Mouse (Mus musculus) effector memory CD4-positive, alpha-beta T cell, adult 7 months (primary cell): ENCODE data around the gene Gpr1. TPM values are rescaled to one million over a fixed set of nuclear protein-coding genes. Genes with fewer than 3 reads are reported as not detected.

ENCODE experiments used
- polyA plus RNA-seq: library from polyadenylated mRNA; unstranded; fragments of 100-300 nt; shearing (Covaris generic); gene quantifications from one replicate; pipeline ENCODE4 v1.2.1, GENCODE M21; 2017

Gpr1 gene
- polyA plus RNA-seq, result 0.82 TPM

GRCm38 (mm10) chr1:63214271-63214558 is at the start of gene Gpr1:
Gene Gpr1, minus strand, starts transcription at chr1:63214543.

DNA sequence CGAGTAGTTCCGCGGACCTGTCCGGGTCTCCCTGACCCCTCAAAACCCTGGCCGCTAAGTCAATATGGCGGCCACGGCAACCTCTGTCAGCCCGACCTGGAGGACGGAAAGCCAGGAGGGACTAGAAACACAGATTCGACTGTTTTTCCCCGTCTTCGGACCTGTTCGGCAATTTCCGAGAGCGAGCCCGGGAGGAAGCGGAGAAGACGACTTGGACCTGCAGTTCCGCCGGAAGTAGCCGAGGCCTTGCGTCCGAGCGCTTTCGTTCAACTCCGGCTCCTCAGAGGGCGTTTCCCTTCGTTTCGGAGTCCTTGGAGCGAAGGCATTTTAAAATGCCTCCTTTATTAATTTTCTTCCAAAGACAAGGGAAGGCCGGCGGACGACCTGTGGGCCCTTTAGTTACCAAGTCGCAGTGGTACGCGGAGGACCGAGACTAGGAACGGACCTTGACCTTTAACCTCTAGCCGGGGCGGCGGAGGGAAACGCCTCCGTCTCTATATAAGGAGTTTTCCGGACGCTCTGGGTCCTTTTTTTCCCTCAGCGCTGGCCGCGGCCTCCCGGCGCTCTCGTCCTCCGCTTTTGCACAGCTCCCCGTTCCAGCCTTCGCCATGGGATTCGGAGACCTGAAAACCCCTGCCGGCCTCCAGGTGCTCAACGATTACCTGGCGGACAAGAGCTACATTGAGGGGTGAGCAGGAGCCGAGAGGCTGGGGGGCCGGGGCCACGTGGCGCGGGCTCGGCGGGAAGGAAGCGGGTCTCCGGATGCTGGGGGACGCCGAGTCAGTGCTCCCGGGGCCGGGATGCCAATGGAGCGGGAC is 37.5 kb downstream of the Gpr1 start, which contains the start of the genes Eef1b2 and Ndufs1:
Gene Eef1b2, plus strand, starts transcription at position 222 of the 818 bp plus-strand sequence.
Gene Ndufs1, minus strand, starts transcription at position 230 of the 818 bp plus-strand sequence.

Other genes starting within 250 kb of the Gpr1 start
- 26.3 TPM for gene Ino80d, start 99.9 kb downstream of the Gpr1 start, polyA plus RNA-seq
- 370 TPM for gene Eef1b2, start 37.7 kb downstream of the Gpr1 start, polyA plus RNA-seq
- gene Ndufs1, start 37.7 kb downstream of the Gpr1 start, polyA plus RNA-seq, result 71.3 TPM
- gene Zdbf2, start 58.7 kb upstream of the Gpr1 start, polyA plus RNA-seq, result 0.57 TPM
- gene Adam23, start 231.3 kb upstream of the Gpr1 start, polyA plus RNA-seq, result 0.20 TPM